ENCODE assay signal across 7 mouse cellular contexts in the genomic region with DNA sequence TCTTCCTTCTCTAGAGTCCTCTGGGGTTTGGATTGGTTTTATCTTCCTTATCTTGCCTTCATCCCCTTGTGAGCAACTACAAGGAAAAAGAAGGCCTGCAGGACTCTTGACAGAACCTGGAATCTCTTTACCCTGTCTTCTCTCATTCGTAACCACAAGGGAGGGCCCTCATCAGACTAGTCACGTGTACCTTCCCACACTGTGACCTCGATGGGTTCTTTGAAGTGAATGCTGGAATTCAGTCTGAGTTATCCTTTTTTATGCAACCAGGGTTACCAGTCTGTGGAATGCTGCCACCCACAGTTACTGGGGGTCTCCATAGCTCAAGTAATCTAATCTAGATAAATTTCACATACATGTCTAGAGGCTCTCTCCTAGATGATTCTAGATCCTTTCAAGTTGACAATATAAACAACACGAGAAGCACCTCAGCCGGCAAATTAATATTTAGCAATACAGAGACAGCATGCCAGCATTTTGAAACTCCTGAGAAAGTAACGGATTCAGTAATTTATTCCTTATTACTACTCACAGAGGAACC. TPM values are rescaled to one million over a fixed set of nuclear protein-coding genes. Genes with fewer than 3 reads are reported as not detected.
DNase-seq lines count a peak whose midpoint lies in the region; ATAC-seq and TF ChIP-seq lines count a peak whose summit lies in the region.

No protein-coding gene starts in this region.

- peak; percentile 44 for ATAC-seq in hindbrain, embryonic 11.5 days (ENCODE audit: low FRiP score)

- H3K9me3 ChIP-seq in hindbrain, embryonic 11.5 days (ENCODE audit: control insufficient read depth, low read length): no peaks in the 10 kb centered on the region

- peak overlapping the region; percentile 78; the same call in 1 of the 2 replicates for H3K9ac ChIP-seq in hindbrain, embryonic 11.5 days (ENCODE audit: low read depth, low read length)

- peak overlapping the region; percentile 84 for H3K4me3 ChIP-seq in lung, adult 2 months (replicated peaks; ENCODE audit: extremely low read depth, low read depth, low read length)
- peak overlapping the region; percentile 85 for H3K4me3 ChIP-seq in hindbrain, embryonic 11.5 days (ENCODE audit: low read depth, low read length)

- WGBS in lung, adult 2 months: 23% methylated on average over 6 of the region's 6 CpGs
- WGBS in hindbrain, embryonic 11.5 days: 44% methylated on average over 6 of the region's 6 CpGs

- peak overlapping the region; percentile 52 for H3K4me2 ChIP-seq in hindbrain, embryonic 11.5 days (replicated peaks; ENCODE audit: low read depth, low read length)

- no peak overlapping the region for H3K27ac ChIP-seq in hindbrain, embryonic 11.5 days (ENCODE audit: low read depth, low read length)

- TF ChIP-seq POLR2A in lung, adult 2 months (IDR thresholded peaks at IDR 0.05; ENCODE audit: borderline replicate concordance, extremely low read depth, low read depth, low read length): no peak

- DNase-seq in lung, adult 2 months: no peak
- no peak for DNase-seq in lung, postnatal 14 days
- DNase-seq in c-Kit-positive CD71-positive TER-119-positive erythroid progenitor cells, embryonic 14.5 days (ENCODE audit: low spot score): peak; percentile 30
- peak; percentile 10 for DNase-seq in hindbrain, embryonic 11.5 days (ENCODE audit: low spot score)
- peak; percentile 25 for DNase-seq in mesoderm, embryonic 11.5 days (ENCODE audit: low read depth, low spot score)
- DNase-seq in urinary bladder, postnatal 14 days (ENCODE audit: low spot score): no peak
- DNase-seq in natural killer cell, adult 2 months (ENCODE audit: low spot score in 2 of 2): no peak

- TF ChIP-seq CTCF in lung, adult 2 months (IDR thresholded peaks at IDR 0.05; ENCODE audit: insufficient read depth, low read length): no peak

- H3K27me3 ChIP-seq in hindbrain, embryonic 11.5 days (ENCODE audit: control insufficient read depth, insufficient read depth, low read length): no peaks in the 10 kb centered on the region

- H3K36me3 ChIP-seq in hindbrain, embryonic 11.5 days (ENCODE audit: control insufficient read depth, insufficient read depth, low read length): no peaks in the 10 kb centered on the region

- H3K4me1 ChIP-seq in lung, adult 2 months (ENCODE audit: control insufficient read depth, insufficient read depth, low read length): peaks cover 10% of the 10 kb centered on the region
- H3K4me1 ChIP-seq in hindbrain, embryonic 11.5 days (replicated peaks; ENCODE audit: control insufficient read depth, insufficient read depth, low read length): no peaks in the 10 kb centered on the region

RNA-seq across cellular contexts. Expression of a gene that starts 0.6 kb away (rescaled TPM):
- 11.2 and 20.8 TPM in 2 replicates for polyA plus RNA-seq in lung, adult 2 months (2012; rRNA removed)
- polyA plus RNA-seq in hindbrain, embryonic 11.5 days (2014; fragmentation: Nextera tagmentation; extraction: Ambion mirVana): 49.4 and 56.1 TPM in 2 replicates

RNA-seq across cellular contexts. Expression of a gene that starts 18.2 kb away (rescaled TPM):
- 0.06 TPM in 1 of 2 replicates, not detected in the other for polyA plus RNA-seq in lung, adult 2 months (2012; rRNA removed)
- polyA plus RNA-seq in hindbrain, embryonic 11.5 days (2014; fragmentation: Nextera tagmentation; extraction: Ambion mirVana): not detected in 2 replicates

RNA-seq across cellular contexts. Expression of a gene that starts 22.2 kb away (rescaled TPM):
- not detected in 2 replicates for polyA plus RNA-seq in lung, adult 2 months (2012; rRNA removed)
- not detected in 2 replicates for polyA plus RNA-seq in hindbrain, embryonic 11.5 days (2014; fragmentation: Nextera tagmentation; extraction: Ambion mirVana)

RNA-seq across cellular contexts. Expression of a gene that starts 30.0 kb away (rescaled TPM):
- polyA plus RNA-seq in lung, adult 2 months (2012; rRNA removed): not detected in 2 replicates
- polyA plus RNA-seq in hindbrain, embryonic 11.5 days (2014; fragmentation: Nextera tagmentation; extraction: Ambion mirVana): not detected in 2 replicates

Comparison
In these comparisons a context has a peak if more than half of its experiments do, and no peak if none do; other contexts are left out.
1. DNase-seq: peak in c-Kit-positive CD71-positive TER-119-positive erythroid progenitor cells, embryonic 14.5 days (single experiment), hindbrain, embryonic 11.5 days (single experiment) and mesoderm, embryonic 11.5 days (single experiment); none in lung, adult 2 months (single experiment), lung, postnatal 14 days (single experiment), urinary bladder, postnatal 14 days (single experiment) and natural killer cell, adult 2 months (0 of 2).